Mouse (Mus musculus) thymus, postnatal 10 days (tissue): Measurements from ENCODE around the gene Scyl2.
A peak's percentile ranks its signal among the peaks of the same experiment; 100 is the strongest.
"Not testable (repeated sequence)": the region's sequence is repeated elsewhere in the genome, so short reads cannot be mapped to it uniquely, and the experiment has no call there.

Experiments used
- DNase-seq, 2 experiments: peaks; one replicate each; pipeline ENCODE4 v3.0.0; 2021; ENCODE audit warnings: low spot score in 2 of 2

Scyl2 gene

GRCm38 (mm10) chr10:89679448-89679847 is 6.6 kb downstream of the Scyl2 start:
- no peak for DNase-seq

- DNase-seq: no peak
Observed at GRCm38 (mm10) chr10:89678054-89678453, 8.0 kb downstream of the Scyl2 start.

- no peak for DNase-seq
Observed at GRCm38 (mm10) chr10:89676609-89677008, 9.5 kb downstream of the Scyl2 start.

- DNase-seq: not testable (repeated sequence)
Observed at GRCm38 (mm10) chr10:89670371-89670770, 15.7 kb downstream of the Scyl2 start.

- no peak for DNase-seq
Observed at GRCm38 (mm10) chr10:89667571-89667970, 18.5 kb downstream of the Scyl2 start.

GRCm38 (mm10) chr10:89665679-89666078 is 20.4 kb downstream of the Scyl2 start:
- DNase-seq: no peak

- no peak for DNase-seq
Observed at GRCm38 (mm10) chr10:89664977-89665645, 21.0 kb downstream of the Scyl2 start.

- no peak for DNase-seq
Observed at GRCm38 (mm10) chr10:89656366-89656765, 29.7 kb downstream of the Scyl2 start.

GRCm38 (mm10) chr10:89652912-89653311 is 33.2 kb downstream of the Scyl2 start:
- DNase-seq: no peak

- no peak for DNase-seq
Observed at GRCm38 (mm10) chr10:89651691-89652090, 34.4 kb downstream of the Scyl2 start.

GRCm38 (mm10) chr10:89646918-89647317 is 39.2 kb downstream of the Scyl2 start:
- no peak for DNase-seq

- no peak for DNase-seq
Observed at GRCm38 (mm10) chr10:89637001-89637400, 49.1 kb downstream of the Scyl2 start.

GRCm38 (mm10) chr10:89635018-89635417 is 51.1 kb downstream of the Scyl2 start:
- DNase-seq: no peak

GRCm38 (mm10) chr10:89633736-89634426 is 52.2 kb downstream of the Scyl2 start:
- DNase-seq: no peak

- DNase-seq: no peak
Observed at GRCm38 (mm10) chr10:89633121-89633520, 53.0 kb downstream of the Scyl2 start.

- DNase-seq: no peak
Observed at GRCm38 (mm10) chr10:89631831-89632230, 54.3 kb downstream of the Scyl2 start.

- no peak for DNase-seq
Observed at GRCm38 (mm10) chr10:89630564-89630963, 55.5 kb downstream of the Scyl2 start.

GRCm38 (mm10) chr10:89630052-89630451 is 56.0 kb downstream of the Scyl2 start:
- peak; percentile 22 to 74 for DNase-seq

GRCm38 (mm10) chr10:89626714-89627113 is 59.4 kb downstream of the Scyl2 start:
- no peak for DNase-seq

- DNase-seq: no peak
Observed at GRCm38 (mm10) chr10:89624196-89624595, 61.9 kb downstream of the Scyl2 start.

- DNase-seq: peak; percentile 55 to 59
Observed at GRCm38 (mm10) chr10:89621129-89621528, 65.0 kb downstream of the Scyl2 start, which contains the start of gene Slc17a8. Gene Slc17a8, minus strand, starts transcription at chr10:89621253.

- DNase-seq: no peak
Observed at GRCm38 (mm10) chr10:89599311-89599710, 86.8 kb downstream of the Scyl2 start.

- no peak for DNase-seq
Observed at GRCm38 (mm10) chr10:89597275-89597674, 88.8 kb downstream of the Scyl2 start.
